Mouse (Mus musculus): ENCODE results near the gene Fam131c. TPM values are rescaled to one million over a fixed set of nuclear protein-coding genes. Genes with fewer than 3 reads are reported as not detected.

Fam131c gene
- polyA plus RNA-seq, 1 experiment from 2014 or later = 0.08 TPM

- H3K9ac ChIP-seq = no peak overlapping the region
- no peak for ATAC-seq (ENCODE audit: insufficient read depth)
- H3K27me3 ChIP-seq = peaks cover 14% of the 10 kb centered on the region
- H3K9me3 ChIP-seq (replicated peaks) = no peaks in the 10 kb centered on the region
- H3K4me3 ChIP-seq (replicated peaks) = no peak overlapping the region
- H3K27ac ChIP-seq (replicated peaks) = no peak overlapping the region
- H3K4me2 ChIP-seq = no peak overlapping the region
- H3K4me1 ChIP-seq (replicated peaks) = peaks cover 4% of the 10 kb centered on the region; the same call in 1 of the 2 replicates
- H3K36me3 ChIP-seq (replicated peaks) = no peaks in the 10 kb centered on the region
Measured at GRCm38 (mm10) chr4:141357811-141358210, 10.2 kb upstream of the Fam131c start.

- Histone ChIP-seq H3K9me3 (replicated peaks) (no peaks in the 10 kb centered on the region), H3K4me2 (no peak overlapping the region), H3K27me3 (peaks cover 24% of the 10 kb centered on the region), H3K4me3 (replicated peaks) (no peak overlapping the region), H3K9ac (no peak overlapping the region), H3K36me3 (replicated peaks) (no peaks in the 10 kb centered on the region), H3K27ac (replicated peaks) (no peak overlapping the region), H3K4me1 (replicated peaks) (peaks cover 7% of the 10 kb centered on the region; the same call in 1 of the 2 replicates)
- WGBS (ENCODE audit: insufficient replicate concordance) = 76% methylated on average over 6 of the region's 6 CpGs
- no peak for ATAC-seq (ENCODE audit: insufficient read depth)
Measured at GRCm38 (mm10) chr4:141359222-141359621, 8.8 kb upstream of the Fam131c start.

- no peaks in the 10 kb centered on the region for H3K36me3 ChIP-seq (replicated peaks)
- peaks cover 7% of the 10 kb centered on the region; the same call in 1 of the 2 replicates for H3K4me1 ChIP-seq (replicated peaks)
- 20% methylated on average over 7 of the region's 7 CpGs for WGBS (ENCODE audit: insufficient replicate concordance)
- no peak overlapping the region for H3K4me2 ChIP-seq
- H3K27ac ChIP-seq (replicated peaks) = no peak overlapping the region
- H3K4me3 ChIP-seq (replicated peaks) = no peak overlapping the region
- no peak overlapping the region for H3K9ac ChIP-seq
- peaks cover 41% of the 10 kb centered on the region for H3K27me3 ChIP-seq
- no peak for ATAC-seq (ENCODE audit: insufficient read depth)
- H3K9me3 ChIP-seq (replicated peaks) = no peaks in the 10 kb centered on the region
Measured at GRCm38 (mm10) chr4:141360846-141361245, 7.2 kb upstream of the Fam131c start.

GRCm38 (mm10) chr4:141362937-141363548 is 5.0 kb upstream of the Fam131c start:
- WGBS (ENCODE audit: insufficient replicate concordance) = 22% methylated on average over 11 of the region's 11 CpGs
- peaks cover 7% of the 10 kb centered on the region; the same call in 1 of the 2 replicates for H3K4me1 ChIP-seq (replicated peaks)
- H3K9me3 ChIP-seq (replicated peaks) = no peaks in the 10 kb centered on the region
- H3K36me3 ChIP-seq (replicated peaks) = no peaks in the 10 kb centered on the region
- peak; percentile 47; the same call in 1 of the 2 replicates for ATAC-seq (ENCODE audit: insufficient read depth)
- no peak overlapping the region for H3K4me3 ChIP-seq (replicated peaks)
- no peak overlapping the region for H3K9ac ChIP-seq
- H3K4me2 ChIP-seq = no peak overlapping the region
- no peak overlapping the region for H3K27ac ChIP-seq (replicated peaks)
- H3K27me3 ChIP-seq = peaks cover 63% of the 10 kb centered on the region

GRCm38 (mm10) chr4:141365126-141365525 is 2.9 kb upstream of the Fam131c start:
- no peaks in the 10 kb centered on the region for H3K9me3 ChIP-seq (replicated peaks)
- no peak for ATAC-seq (ENCODE audit: insufficient read depth)
- 48% methylated on average over 8 of the region's 8 CpGs for WGBS (ENCODE audit: insufficient replicate concordance)
- H3K36me3 ChIP-seq (replicated peaks) = no peaks in the 10 kb centered on the region
- no peak overlapping the region for H3K9ac ChIP-seq
- H3K4me1 ChIP-seq (replicated peaks) = peaks cover 10% of the 10 kb centered on the region; the same call in 1 of the 2 replicates
- no peak overlapping the region for H3K27ac ChIP-seq (replicated peaks)
- no peak overlapping the region for H3K4me3 ChIP-seq (replicated peaks)
- H3K4me2 ChIP-seq = no peak overlapping the region
- H3K27me3 ChIP-seq = peaks cover 84% of the 10 kb centered on the region

- H3K4me3 ChIP-seq (replicated peaks) = no peak overlapping the region
- ATAC-seq (ENCODE audit: insufficient read depth) = no peak
- 38% methylated on average over 7 of the region's 7 CpGs for WGBS (ENCODE audit: insufficient replicate concordance)
- H3K27me3 ChIP-seq = peaks cover 84% of the 10 kb centered on the region
- no peak overlapping the region for H3K4me2 ChIP-seq
- no peak overlapping the region for H3K9ac ChIP-seq
- peaks cover 10% of the 10 kb centered on the region; the same call in 1 of the 2 replicates for H3K4me1 ChIP-seq (replicated peaks)
- H3K36me3 ChIP-seq (replicated peaks) = no peaks in the 10 kb centered on the region
- H3K27ac ChIP-seq (replicated peaks) = no peak overlapping the region
- H3K9me3 ChIP-seq (replicated peaks) = no peaks in the 10 kb centered on the region
Measured at GRCm38 (mm10) chr4:141365876-141366275, 2.1 kb upstream of the Fam131c start.

GRCm38 (mm10) chr4:141372426-141372825 is 4.4 kb downstream of the Fam131c start:
- no peak for ATAC-seq (ENCODE audit: insufficient read depth)
- H3K9me3 ChIP-seq (replicated peaks) = no peaks in the 10 kb centered on the region

GRCm38 (mm10) chr4:141379674-141380073 is 11.7 kb downstream of the Fam131c start:
- Histone ChIP-seq H3K27me3 (peaks cover 52% of the 10 kb centered on the region), H3K9me3 (replicated peaks) (no peaks in the 10 kb centered on the region), H3K9ac (no peak overlapping the region), H3K27ac (replicated peaks) (no peak overlapping the region), H3K36me3 (replicated peaks) (no peaks in the 10 kb centered on the region), H3K4me1 (replicated peaks) (peaks cover 6% of the 10 kb centered on the region; the same call in 1 of the 2 replicates), H3K4me2 (no peak overlapping the region), H3K4me3 (replicated peaks) (no peak overlapping the region)
- 55% methylated on average over 8 of the region's 8 CpGs for WGBS (ENCODE audit: insufficient replicate concordance)
- no peak for ATAC-seq (ENCODE audit: insufficient read depth)

More at GRCm38 (mm10) chr4:141372426-141372825, 4.4 kb downstream of the Fam131c start:
- H3K4me1 ChIP-seq (replicated peaks) = peaks cover 3% of the 10 kb centered on the region; the same call in 1 of the 2 replicates
- H3K27me3 ChIP-seq = peaks cover 27% of the 10 kb centered on the region
- no peak overlapping the region for H3K4me3 ChIP-seq (replicated peaks)
- no peaks in the 10 kb centered on the region for H3K36me3 ChIP-seq (replicated peaks)
- WGBS (ENCODE audit: insufficient replicate concordance) = 65% methylated on average over 5 of the region's 5 CpGs
- H3K27ac ChIP-seq (replicated peaks) = no peak overlapping the region
- no peak overlapping the region for H3K9ac ChIP-seq
- H3K4me2 ChIP-seq = no peak overlapping the region

- ATAC-seq (ENCODE audit: insufficient read depth) = no peak
- H3K27ac ChIP-seq (replicated peaks) = no peak overlapping the region
- 2% methylated on average over 25 of the region's 25 CpGs for WGBS (ENCODE audit: insufficient replicate concordance)
- H3K27me3 ChIP-seq = peaks cover 58% of the 10 kb centered on the region
- H3K4me3 ChIP-seq (replicated peaks) = no peak overlapping the region
- no peak overlapping the region for H3K9ac ChIP-seq
- no peaks in the 10 kb centered on the region for H3K36me3 ChIP-seq (replicated peaks)
- peak overlapping the region; percentile 45 for H3K4me2 ChIP-seq
- H3K4me1 ChIP-seq (replicated peaks) = peaks cover 6% of the 10 kb centered on the region; the same call in 1 of the 2 replicates
- H3K9me3 ChIP-seq (replicated peaks) = no peaks in the 10 kb centered on the region
Measured at GRCm38 (mm10) chr4:141382406-141382805, 14.4 kb downstream of the Fam131c start.

- no peak for ATAC-seq (ENCODE audit: insufficient read depth)
- Histone ChIP-seq H3K27me3 (peaks cover 50% of the 10 kb centered on the region), H3K9ac (no peak overlapping the region), H3K27ac (replicated peaks) (no peak overlapping the region), H3K9me3 (replicated peaks) (no peaks in the 10 kb centered on the region), H3K4me3 (replicated peaks) (no peak overlapping the region), H3K4me1 (replicated peaks) (peaks cover 6% of the 10 kb centered on the region; the same call in 1 of the 2 replicates), H3K36me3 (replicated peaks) (no peaks in the 10 kb centered on the region), H3K4me2 (no peak overlapping the region)
- 0% methylated on average over 7 of the region's 7 CpGs for WGBS (ENCODE audit: insufficient replicate concordance)
Measured at GRCm38 (mm10) chr4:141385275-141385674, 17.3 kb downstream of the Fam131c start.

GRCm38 (mm10) chr4:141386150-141386549 is 18.1 kb downstream of the Fam131c start:
- H3K4me2 ChIP-seq = no peak overlapping the region
- no peaks in the 10 kb centered on the region for H3K36me3 ChIP-seq (replicated peaks)
- no peaks in the 10 kb centered on the region for H3K9me3 ChIP-seq (replicated peaks)
- no peak for ATAC-seq (ENCODE audit: insufficient read depth)
- H3K27me3 ChIP-seq = peaks cover 41% of the 10 kb centered on the region
- H3K27ac ChIP-seq (replicated peaks) = no peak overlapping the region
- peaks cover 6% of the 10 kb centered on the region; the same call in 1 of the 2 replicates for H3K4me1 ChIP-seq (replicated peaks)
- H3K4me3 ChIP-seq (replicated peaks) = no peak overlapping the region
- no peak overlapping the region for H3K9ac ChIP-seq
- 50% methylated on average over 7 of the region's 7 CpGs for WGBS (ENCODE audit: insufficient replicate concordance)

Data from liver, embryonic 15.5 days (tissue).